20 mouse cellular contexts compared by ENCODE assay signal in genomic region chr9:46352651-46353329, GRCm38 (mm10). TPM values are rescaled to one million over a fixed set of nuclear protein-coding genes. Genes with fewer than 3 reads are reported as not detected.
DNase-seq lines count a peak whose midpoint lies in the region; ATAC-seq and TF ChIP-seq lines count a peak whose summit lies in the region.
"Had no signal": no experiment of that assay in that cellular context is flagged by ENCODE, and none has a peak within 500 bp of the region (broad histone marks: within the 10 kb centered on the region; RNA-seq: fewer than 3 reads in every experiment).

No protein-coding gene starts in this region.

- H3K9ac ChIP-seq in hindbrain, embryonic 14.5 days = no peak overlapping the region
- H3K9ac ChIP-seq in hindbrain, embryonic 12.5 days = no peak overlapping the region
- no peak overlapping the region for H3K9ac ChIP-seq in limb, embryonic 11.5 days (ENCODE audit: low read length)
- H3K9ac ChIP-seq: forebrain, embryonic 12.5 days; hindbrain, embryonic 15.5 days had no signal

- ATAC-seq in hindbrain, embryonic 14.5 days (ENCODE audit: low FRiP score) = no peak
- 0 out of 2 replicates have a peak, but pooled peaks have one; percentile 64 for ATAC-seq in hindbrain, embryonic 12.5 days (ENCODE audit: low FRiP score)
- 0 out of 2 replicates have a peak, but pooled peaks have one; percentile 35 for ATAC-seq in limb, embryonic 11.5 days (ENCODE audit: insufficient number of reproducible peaks, low FRiP score, low TSS enrichment, low read depth)

- no peaks in the 10 kb centered on the region for H3K9me3 ChIP-seq in hindbrain, embryonic 10.5 days
- no peaks in the 10 kb centered on the region for H3K9me3 ChIP-seq in hindbrain, embryonic 14.5 days (ENCODE audit: control insufficient read depth, low read length)
- no peaks in the 10 kb centered on the region for H3K9me3 ChIP-seq in hindbrain, embryonic 12.5 days (replicated peaks)
- no peaks in the 10 kb centered on the region for H3K9me3 ChIP-seq in limb, embryonic 11.5 days (ENCODE audit: control insufficient read depth, low read length)
- H3K9me3 ChIP-seq: forebrain, embryonic 12.5 days; hindbrain, embryonic 15.5 days had no signal

- no peak overlapping the region for H3K4me3 ChIP-seq in hindbrain, embryonic 10.5 days
- H3K4me3 ChIP-seq in hindbrain, embryonic 14.5 days (replicated peaks; ENCODE audit: low read length) = no peak overlapping the region
- H3K4me3 ChIP-seq in lung, adult 2 months (replicated peaks; ENCODE audit: extremely low read depth, low read depth, low read length) = no peak overlapping the region
- no peak overlapping the region for H3K4me3 ChIP-seq in hindbrain, embryonic 12.5 days
- H3K4me3 ChIP-seq in limb, embryonic 11.5 days (ENCODE audit: low read depth, low read length) = no peak overlapping the region
- H3K4me3 ChIP-seq: forebrain, embryonic 12.5 days; hindbrain, embryonic 15.5 days had no signal

- H3K36me3 ChIP-seq in hindbrain, embryonic 10.5 days = no peaks in the 10 kb centered on the region
- H3K36me3 ChIP-seq in hindbrain, embryonic 14.5 days (replicated peaks; ENCODE audit: control insufficient read depth, insufficient read depth) = no peaks in the 10 kb centered on the region
- no peaks in the 10 kb centered on the region for H3K36me3 ChIP-seq in hindbrain, embryonic 12.5 days
- H3K36me3 ChIP-seq in limb, embryonic 11.5 days (ENCODE audit: control insufficient read depth, insufficient read depth, low read length) = no peaks in the 10 kb centered on the region
- H3K36me3 ChIP-seq: forebrain, embryonic 12.5 days; hindbrain, embryonic 15.5 days had no signal

- no peak for TF ChIP-seq CTCF in lung, adult 2 months (IDR thresholded peaks at IDR 0.05; ENCODE audit: insufficient read depth, low read length)

- no peak for DNase-seq in hindbrain, embryonic 10.5 days (ENCODE audit: low spot score)
- DNase-seq in hindbrain, embryonic 14.5 days (ENCODE audit: low spot score) = no peak
- peak; percentile 21 to 66 for DNase-seq in lung, postnatal 4 days
- DNase-seq in lung, adult 2 months = no peak
- DNase-seq in limb, embryonic 11.5 days (ENCODE audit: low spot score) = no peak
- DNase-seq in embryo, embryonic 9.5 days (ENCODE audit: extremely low spot score) = no peak
- DNase-seq in frontal cortex, postnatal 14 days (ENCODE audit: low spot score in 2 of 2) = no peak
- DNase-seq: adrenal gland, postnatal 10 days; cerebellum, adult 2 months; kidney, adult 8-10 months; thymus, postnatal 4 days had no signal

- TF ChIP-seq POLR2A in lung, adult 2 months (IDR thresholded peaks at IDR 0.05; ENCODE audit: borderline replicate concordance, extremely low read depth, low read depth, low read length) = no peak

- H3K4me2 ChIP-seq in hindbrain, embryonic 14.5 days (replicated peaks) = no peak overlapping the region
- no peak overlapping the region; the same call in 1 of the 2 replicates for H3K4me2 ChIP-seq in hindbrain, embryonic 12.5 days (replicated peaks)
- H3K4me2 ChIP-seq in limb, embryonic 11.5 days (ENCODE audit: low read depth, severe bottlenecking) = no peak overlapping the region
- H3K4me2 ChIP-seq: forebrain, embryonic 12.5 days; hindbrain, embryonic 15.5 days had no signal

- peaks cover 45% of the 10 kb centered on the region for H3K4me1 ChIP-seq in hindbrain, embryonic 10.5 days (replicated peaks)
- H3K4me1 ChIP-seq in hindbrain, embryonic 14.5 days (replicated peaks; ENCODE audit: control insufficient read depth, insufficient read depth, low read length) = peaks cover 19% of the 10 kb centered on the region
- H3K4me1 ChIP-seq in lung, adult 2 months (ENCODE audit: control insufficient read depth, insufficient read depth, low read length) = no peaks in the 10 kb centered on the region
- peaks cover 38% of the 10 kb centered on the region for H3K4me1 ChIP-seq in hindbrain, embryonic 12.5 days
- peaks cover 24% of the 10 kb centered on the region for H3K4me1 ChIP-seq in limb, embryonic 11.5 days (ENCODE audit: control insufficient read depth, insufficient read depth, low read length)

- WGBS in hindbrain, embryonic 10.5 days = 53% methylated on average over 12 of the region's 12 CpGs
- WGBS in hindbrain, embryonic 14.5 days = 39% methylated on average over 12 of the region's 12 CpGs
- WGBS in lung, adult 2 months = 36% methylated on average over 12 of the region's 12 CpGs
- 45% methylated on average over 12 of the region's 12 CpGs for WGBS in hindbrain, embryonic 12.5 days
- WGBS in limb, embryonic 11.5 days = 47% methylated on average over 12 of the region's 12 CpGs

- H3K27ac ChIP-seq in hindbrain, embryonic 10.5 days = peak overlapping the region; percentile 59; the same call in 1 of the 2 replicates
- H3K27ac ChIP-seq in hindbrain, embryonic 14.5 days = no peak overlapping the region
- H3K27ac ChIP-seq in hindbrain, embryonic 12.5 days = peak overlapping the region; percentile 77; the same call in 1 of the 2 replicates
- H3K27ac ChIP-seq in limb, embryonic 11.5 days (replicated peaks; ENCODE audit: low read depth, low read length) = no peak overlapping the region
- H3K27ac ChIP-seq: forebrain, embryonic 12.5 days; hindbrain, embryonic 15.5 days had no signal

- peaks cover 36% of the 10 kb centered on the region for H3K27me3 ChIP-seq in hindbrain, embryonic 10.5 days (ENCODE audit: insufficient read depth, poor library complexity, severe bottlenecking)
- no peaks in the 10 kb centered on the region for H3K27me3 ChIP-seq in hindbrain, embryonic 14.5 days (ENCODE audit: control insufficient read depth, insufficient read depth, low read length)
- peaks cover 14% of the 10 kb centered on the region; the same call in 1 of the 2 replicates for H3K27me3 ChIP-seq in hindbrain, embryonic 12.5 days
- H3K27me3 ChIP-seq in limb, embryonic 11.5 days (ENCODE audit: control insufficient read depth, insufficient read depth, low read length) = 0 out of 2 replicates have a peak, but pooled peaks cover 9% of the 10 kb centered on the region
- H3K27me3 ChIP-seq: hindbrain, embryonic 15.5 days had no signal

RNA-seq across cellular contexts. Expression of gene 4931429L15Rik, which starts 33.0 kb away (rescaled TPM):
- polyA plus RNA-seq in hindbrain, embryonic 10.5 days (2016; fragmentation: Nextera tagmentation; extraction: Ambion mirVana) = not detected in 2 replicates
- not detected in 2 replicates for polyA plus RNA-seq in hindbrain, embryonic 14.5 days (2014; fragmentation: Nextera tagmentation; extraction: Ambion mirVana)
- polyA plus RNA-seq in lung, adult 2 months (2012; rRNA removed) = not detected in 2 replicates
- not detected in 2 replicates for polyA plus RNA-seq in hindbrain, embryonic 12.5 days (2016; fragmentation: Nextera tagmentation; extraction: Ambion mirVana)
- polyA plus RNA-seq in limb, embryonic 11.5 days (2014; fragmentation: Nextera tagmentation; extraction: Ambion mirVana) = 0.08 TPM in 1 of 2 replicates, not detected in the other
- polyA plus RNA-seq: cerebellum, adult 2 months; embryonic facial prominence, embryonic 14.5 days; forebrain, embryonic 12.5 days; gonadal fat pad, adult 2 months; large intestine, adult 2 months; limb, embryonic 14.5 days; liver, embryonic 16.5 days; spleen, adult 2 months had no signal

Comparison
In these comparisons a context has a peak if more than half of its experiments do, and no peak if none do; other contexts are left out.
1. DNase-seq: peak in lung, postnatal 4 days (2 of 2); none in hindbrain, embryonic 10.5 days (single experiment), hindbrain, embryonic 14.5 days (single experiment), lung, adult 2 months (single experiment), limb, embryonic 11.5 days (single experiment), embryo, embryonic 9.5 days (single experiment) and frontal cortex, postnatal 14 days (0 of 2).
2. H3K27ac ChIP-seq: peak in hindbrain, embryonic 10.5 days (single experiment) and hindbrain, embryonic 12.5 days (single experiment); none in hindbrain, embryonic 14.5 days (single experiment) and limb, embryonic 11.5 days (single experiment).